Mouse (Mus musculus) monocyte, adult 5-6 weeks (primary cell): ENCODE measurements at regions not wholly inside any gene's neighbourhood (a gene's known extent, or its start where the extent isn't known, plus 50 kb on each side); places are given as distances from the start of the nearest gene placed in this dataset.
A peak's percentile ranks its signal among the peaks of the same experiment; 100 is the strongest.

Source experiments
- ATAC-seq: fragments of 153-309, 156-312 bp; replicated peaks from 2 replicates; pipeline ENCODE4 v1.8.0; 2017; ENCODE audit warnings: mild to moderate bottlenecking; ENCODE audit not compliant: low TSS enrichment, insufficient number of reproducible peaks, severe bottlenecking, poor library complexity, low FRiP score

- no peak for ATAC-seq
Measured at GRCm38 (mm10) chr11:110703511-110703910, 264.3 kb upstream of the Kcnj16 start.

GRCm38 (mm10) chr11:110707328-110707727 lies 260.5 kb upstream of the Kcnj16 start:
- no peak for ATAC-seq

- ATAC-seq: no peak
Measured at GRCm38 (mm10) chr11:110715300-110715699, 252.5 kb upstream of the Kcnj16 start.

- ATAC-seq: no peak
Measured at GRCm38 (mm10) chr11:110716369-110716768, 251.5 kb upstream of the Kcnj16 start.

GRCm38 (mm10) chr11:110722701-110723100 lies 245.1 kb upstream of the Kcnj16 start:
- no peak for ATAC-seq

- no peak for ATAC-seq
Measured at GRCm38 (mm10) chr11:110723971-110724370, 243.9 kb upstream of the Kcnj16 start.

- ATAC-seq: no peak
Measured at GRCm38 (mm10) chr11:110727357-110727961, 240.4 kb upstream of the Kcnj16 start.

GRCm38 (mm10) chr11:110731510-110731909 lies 236.3 kb upstream of the Kcnj16 start:
- peak; percentile 56; the same call in 1 of the 2 replicates for ATAC-seq

GRCm38 (mm10) chr11:110774128-110774527 lies 193.7 kb upstream of the Kcnj16 start:
- no peak for ATAC-seq

- ATAC-seq: no peak
Measured at GRCm38 (mm10) chr11:110781492-110782276, 186.1 kb upstream of the Kcnj16 start.

- no peak for ATAC-seq
Measured at GRCm38 (mm10) chr11:110789537-110789936, 178.3 kb upstream of the Kcnj16 start.

- ATAC-seq: no peak
Measured at GRCm38 (mm10) chr11:110799887-110800578, 167.8 kb upstream of the Kcnj16 start.

- no peak for ATAC-seq
Measured at GRCm38 (mm10) chr11:110802013-110802412, 165.8 kb upstream of the Kcnj16 start.

- no peak for ATAC-seq
Measured at GRCm38 (mm10) chr11:110804079-110804478, 163.8 kb upstream of the Kcnj16 start.

GRCm38 (mm10) chr11:110813137-110813536 lies 154.7 kb upstream of the Kcnj16 start:
- ATAC-seq: no peak

GRCm38 (mm10) chr11:110814732-110815131 lies 153.1 kb upstream of the Kcnj16 start:
- ATAC-seq: no peak

- no peak for ATAC-seq
Measured at GRCm38 (mm10) chr11:110815206-110815605, 152.6 kb upstream of the Kcnj16 start.

- no peak for ATAC-seq
Measured at GRCm38 (mm10) chr11:110828584-110828983, 139.2 kb upstream of the Kcnj16 start.

GRCm38 (mm10) chr11:110836688-110837087 lies 131.1 kb upstream of the Kcnj16 start:
- ATAC-seq: no peak

GRCm38 (mm10) chr11:110839316-110839715 lies 128.5 kb upstream of the Kcnj16 start:
- no peak for ATAC-seq
